Mouse (Mus musculus) olfactory bulb, adult 2 months (tissue): ENCODE measurements around the gene Gm15319.
"Not testable (repeated sequence)": the region's sequence is repeated elsewhere in the genome, so short reads cannot be mapped to it uniquely, and the experiment has no call there.

Experiments used
- CTCF ChIP-seq: fragments of 200-500 bp; IDR thresholded peaks from 2 replicates; pipeline ENCODE4 v1.5.1; 2012; ENCODE audit warnings: low read depth, mild to moderate bottlenecking, low read length, moderate library complexity; ENCODE audit not compliant: insufficient read depth
- POLR2A ChIP-seq: fragments of 200-500 bp; IDR thresholded peaks from 2 replicates; pipeline ENCODE4 v1.6.1; 2012; ENCODE audit warnings: mild to moderate bottlenecking, low read depth, low read length, moderate library complexity; ENCODE audit not compliant: insufficient read depth

DNA sequence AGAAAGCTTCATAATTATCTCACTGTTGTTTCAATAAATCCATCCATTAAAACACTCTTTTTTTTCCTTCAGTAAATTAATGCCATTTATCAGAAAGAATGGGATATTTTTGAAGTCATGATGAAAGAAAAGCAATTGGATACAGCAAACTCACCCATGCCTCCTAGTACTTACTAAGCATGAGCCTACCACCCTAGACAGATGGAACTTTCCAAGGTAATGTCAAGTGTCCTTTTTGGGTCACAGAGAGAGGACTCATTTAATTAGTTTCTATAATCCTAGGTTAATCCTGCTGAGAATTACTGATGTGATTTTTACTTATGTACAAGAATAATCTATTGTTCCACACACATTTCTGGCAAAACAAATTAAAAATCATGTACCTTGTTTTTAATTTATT, 69.0 kb downstream of the Gm15319 start:
- not testable (repeated sequence) for TF ChIP-seq POLR2A, CTCF
